Mouse (Mus musculus) heart, embryonic 13.5 days (tissue): Measurements from ENCODE around the gene Fyb2. TPM values are rescaled to one million over a fixed set of nuclear protein-coding genes. Genes with fewer than 3 reads are reported as not detected.

Experiments used
- ATAC-seq: fragments of 200-750 bp; cut with Nextera tagmentation; 2 replicates; pipeline ENCODE4 v1.8.0; 2017; ENCODE audit warnings: moderate TSS enrichment; ENCODE audit not compliant: insufficient number of reproducible peaks, low FRiP score, low TSS enrichment; ENCODE audit errors: extremely low read depth
- H3K27ac ChIP-seq: fragments of 300-500 bp; sonication (generic); replicated peaks from 2 replicates; pipeline ENCODE4 v1.5.1; 2015; ENCODE audit warnings: moderate library complexity, mild to moderate bottlenecking, inconsistent platforms
- H3K27me3 ChIP-seq: fragments of 300-500 bp; sonication (generic); replicated peaks from 2 replicates; pipeline ENCODE4 v1.6.1; 2015; ENCODE audit warnings: mild to moderate bottlenecking, inconsistent platforms
- H3K36me3 ChIP-seq: fragments of 300-500 bp; sonication (generic); 2 replicates; pipeline ENCODE4 v1.6.1; 2015; ENCODE audit warnings: mild to moderate bottlenecking, inconsistent platforms
- H3K4me1 ChIP-seq: fragments of 300-500 bp; sonication (generic); 2 replicates; pipeline ENCODE4 v1.6.1; 2015; ENCODE audit warnings: inconsistent platforms
- H3K4me2 ChIP-seq: fragments of 300-500 bp; sonication (generic); 2 replicates; pipeline ENCODE4 v1.6.1; 2015; ENCODE audit warnings: inconsistent platforms, mild to moderate bottlenecking, moderate library complexity
- H3K4me3 ChIP-seq: fragments of 300-500 bp; sonication (generic); 2 replicates; pipeline ENCODE4 v1.5.1; 2015; ENCODE audit warnings: moderate library complexity, mild to moderate bottlenecking, inconsistent platforms
- H3K9ac ChIP-seq: fragments of 300-500 bp; sonication (generic); 2 replicates; pipeline ENCODE4 v1.6.1; 2015; ENCODE audit warnings: inconsistent platforms, mild to moderate bottlenecking, moderate library complexity
- H3K9me3 ChIP-seq: fragments of 300-500 bp; sonication (generic); 2 replicates; pipeline ENCODE4 v1.6.1; 2016; ENCODE audit warnings: inconsistent platforms
- WGBS: fragments of 180-500 bp; shearing (Covaris S2); methylation state at CpG from one replicate; pipeline ENCODE4 v1.1.7; 2015; ENCODE audit warnings: mixed read lengths; 5-methylcytosine and 5-hydroxymethylcytosine counted together
- polyA plus RNA-seq: library from polyadenylated mRNA; unstranded; fragments of >200 nt; fragmentation: Nextera tagmentation; extraction: Ambion mirVana; gene quantifications from 2 replicates; pipeline ENCODE4 v1.2.1, GENCODE M21; 2015

Fyb2 gene
- polyA plus RNA-seq, 1 experiment from 2014 or later, result 0.09 TPM

GRCm38 (mm10) chr4:104902836-104903235 is 10.4 kb upstream of the Fyb2 start:
- Histone ChIP-seq H3K4me2 (no peak overlapping the region), H3K27ac (no peak overlapping the region), H3K9me3 (no peaks in the 10 kb centered on the region), H3K4me3 (no peak overlapping the region), H3K27me3 (no peaks in the 10 kb centered on the region), H3K4me1 (no peaks in the 10 kb centered on the region), H3K36me3 (no peaks in the 10 kb centered on the region), H3K9ac (no peak overlapping the region)
- no peak for ATAC-seq
- WGBS, result 82% methylated on average over 2 of the region's 2 CpGs

GRCm38 (mm10) chr4:104905049-104905448 is 8.2 kb upstream of the Fyb2 start:
- Histone ChIP-seq H3K9ac (no peak overlapping the region), H3K36me3 (no peaks in the 10 kb centered on the region), H3K4me2 (no peak overlapping the region), H3K4me3 (no peak overlapping the region), H3K4me1 (no peaks in the 10 kb centered on the region), H3K27me3 (no peaks in the 10 kb centered on the region), H3K9me3 (no peaks in the 10 kb centered on the region), H3K27ac (no peak overlapping the region)
- 86% methylated on average over 6 of the region's 6 CpGs for WGBS
- ATAC-seq, result no peak

- H3K4me2 ChIP-seq, result no peak overlapping the region
- no peak overlapping the region for H3K4me3 ChIP-seq
- 27% methylated on average over 7 of the region's 7 CpGs for WGBS
- H3K4me1 ChIP-seq, result peaks cover 8% of the 10 kb centered on the region
- no peak overlapping the region for H3K9ac ChIP-seq
- no peaks in the 10 kb centered on the region for H3K9me3 ChIP-seq
- no peak for ATAC-seq
- H3K27me3 ChIP-seq, result peaks cover 17% of the 10 kb centered on the region
- H3K27ac ChIP-seq, result no peak overlapping the region
- no peaks in the 10 kb centered on the region for H3K36me3 ChIP-seq
Observed at GRCm38 (mm10) chr4:104911685-104912084, 1.6 kb upstream of the Fyb2 start.

- Histone ChIP-seq H3K36me3 (no peaks in the 10 kb centered on the region), H3K4me1 (peaks cover 8% of the 10 kb centered on the region), H3K9me3 (no peaks in the 10 kb centered on the region), H3K4me3 (no peak overlapping the region), H3K9ac (no peak overlapping the region), H3K4me2 (no peak overlapping the region), H3K27ac (no peak overlapping the region), H3K27me3 (peaks cover 17% of the 10 kb centered on the region)
- ATAC-seq, result no peak
- 69% methylated on average over 6 of the region's 6 CpGs for WGBS
Observed at GRCm38 (mm10) chr4:104914711-104915247, 1.5 kb downstream of the Fyb2 start.

- H3K27me3 ChIP-seq, result peaks cover 17% of the 10 kb centered on the region
- no peak for ATAC-seq
- H3K4me1 ChIP-seq, result peaks cover 8% of the 10 kb centered on the region
- H3K36me3 ChIP-seq, result no peaks in the 10 kb centered on the region
- no peak overlapping the region for H3K9ac ChIP-seq
- no peaks in the 10 kb centered on the region for H3K9me3 ChIP-seq
- H3K4me3 ChIP-seq, result no peak overlapping the region
- no peak overlapping the region for H3K4me2 ChIP-seq
- no peak overlapping the region for H3K27ac ChIP-seq
- WGBS, result 83% methylated on average over 6 of the region's 6 CpGs
Observed at GRCm38 (mm10) chr4:104918017-104918416, 4.8 kb downstream of the Fyb2 start.

GRCm38 (mm10) chr4:104925383-104925782 is 12.1 kb downstream of the Fyb2 start:
- H3K27ac ChIP-seq, result no peak overlapping the region
- ATAC-seq, result no peak
- WGBS, result 71% methylated on average over 5 of the region's 5 CpGs
- no peaks in the 10 kb centered on the region for H3K9me3 ChIP-seq
- H3K36me3 ChIP-seq, result no peaks in the 10 kb centered on the region
- no peak overlapping the region for H3K4me3 ChIP-seq
- H3K4me1 ChIP-seq, result no peaks in the 10 kb centered on the region
- no peak overlapping the region for H3K9ac ChIP-seq
- no peak overlapping the region for H3K4me2 ChIP-seq
- H3K27me3 ChIP-seq, result no peaks in the 10 kb centered on the region

GRCm38 (mm10) chr4:104929165-104929564 is 15.9 kb downstream of the Fyb2 start:
- WGBS, result 74% methylated on average over 7 of the region's 7 CpGs
- no peaks in the 10 kb centered on the region for H3K36me3 ChIP-seq
- no peaks in the 10 kb centered on the region for H3K9me3 ChIP-seq
- H3K27ac ChIP-seq, result no peak overlapping the region
- H3K4me3 ChIP-seq, result no peak overlapping the region
- no peak overlapping the region for H3K4me2 ChIP-seq
- no peak overlapping the region for H3K9ac ChIP-seq
- no peaks in the 10 kb centered on the region for H3K27me3 ChIP-seq
- no peak for ATAC-seq
- no peaks in the 10 kb centered on the region for H3K4me1 ChIP-seq

GRCm38 (mm10) chr4:104933620-104934019 is 20.4 kb downstream of the Fyb2 start:
- Histone ChIP-seq H3K4me3 (no peak overlapping the region), H3K27ac (no peak overlapping the region), H3K27me3 (no peaks in the 10 kb centered on the region), H3K9me3 (no peaks in the 10 kb centered on the region), H3K9ac (no peak overlapping the region), H3K4me1 (peaks cover 20% of the 10 kb centered on the region), H3K36me3 (no peaks in the 10 kb centered on the region), H3K4me2 (no peak overlapping the region)
- no peak for ATAC-seq

- no peak overlapping the region for H3K9ac ChIP-seq
- no peak for ATAC-seq
- H3K27ac ChIP-seq, result no peak overlapping the region
- no peaks in the 10 kb centered on the region for H3K36me3 ChIP-seq
- H3K9me3 ChIP-seq, result no peaks in the 10 kb centered on the region
- WGBS, result 39% methylated on average over 3 of the region's 3 CpGs
- H3K4me3 ChIP-seq, result no peak overlapping the region
- peaks cover 27% of the 10 kb centered on the region for H3K4me1 ChIP-seq
- no peaks in the 10 kb centered on the region for H3K27me3 ChIP-seq
- H3K4me2 ChIP-seq, result no peak overlapping the region
Observed at GRCm38 (mm10) chr4:104934997-104935396, 21.7 kb downstream of the Fyb2 start.

- no peak for ATAC-seq
- WGBS, result 78% methylated on average over 3 of the region's 3 CpGs
Observed at GRCm38 (mm10) chr4:104935436-104935835, 22.2 kb downstream of the Fyb2 start.

GRCm38 (mm10) chr4:104936011-104936410 is 22.8 kb downstream of the Fyb2 start:
- H3K4me1 ChIP-seq, result peaks cover 34% of the 10 kb centered on the region
- H3K9ac ChIP-seq, result no peak overlapping the region
- H3K9me3 ChIP-seq, result no peaks in the 10 kb centered on the region
- WGBS, result 38% methylated on average over 9 of the region's 9 CpGs
- H3K4me3 ChIP-seq, result no peak overlapping the region
- no peaks in the 10 kb centered on the region for H3K36me3 ChIP-seq
- no peak overlapping the region for H3K27ac ChIP-seq
- H3K27me3 ChIP-seq, result no peaks in the 10 kb centered on the region
- no peak overlapping the region for H3K4me2 ChIP-seq
- no peak; the same call in 1 of the 2 replicates for ATAC-seq

More at GRCm38 (mm10) chr4:104935436-104935835, 22.2 kb downstream of the Fyb2 start:
- H3K4me2 ChIP-seq, result no peak overlapping the region
- no peaks in the 10 kb centered on the region for H3K9me3 ChIP-seq
- H3K27me3 ChIP-seq, result no peaks in the 10 kb centered on the region
- no peak overlapping the region for H3K4me3 ChIP-seq
- H3K36me3 ChIP-seq, result no peaks in the 10 kb centered on the region
- H3K9ac ChIP-seq, result no peak overlapping the region
- H3K27ac ChIP-seq, result no peak overlapping the region
- peaks cover 30% of the 10 kb centered on the region for H3K4me1 ChIP-seq

GRCm38 (mm10) chr4:104939535-104939934 is 26.3 kb downstream of the Fyb2 start:
- no peak overlapping the region for H3K27ac ChIP-seq
- H3K4me2 ChIP-seq, result no peak overlapping the region
- 12% methylated on average over 6 of the region's 6 CpGs for WGBS
- no peaks in the 10 kb centered on the region for H3K9me3 ChIP-seq
- no peaks in the 10 kb centered on the region for H3K36me3 ChIP-seq
- no peak for ATAC-seq
- H3K4me1 ChIP-seq, result peaks cover 34% of the 10 kb centered on the region
- no peak overlapping the region for H3K9ac ChIP-seq
- no peak overlapping the region for H3K4me3 ChIP-seq
- no peaks in the 10 kb centered on the region for H3K27me3 ChIP-seq
